Mouse (Mus musculus) kidney, embryonic 14.5 days (tissue): ENCODE data around the gene Lypd5. TPM values are rescaled to one million over a fixed set of nuclear protein-coding genes. Genes with fewer than 3 reads are reported as not detected.

ENCODE experiments used
- ATAC-seq: fragments of 200-750 bp; cut with Nextera tagmentation; 2 replicates; pipeline ENCODE4 v1.8.0; 2017; ENCODE audit warnings: moderate number of reproducible peaks, mild to moderate bottlenecking, moderate TSS enrichment, moderate library complexity; ENCODE audit not compliant: low FRiP score, low TSS enrichment
- H3K27ac ChIP-seq: fragments of 300-500 bp; sonication (generic); 2 replicates; pipeline ENCODE4 v1.5.1; 2014; ENCODE audit warnings: low read depth, mild to moderate bottlenecking, low read length, moderate library complexity, mixed read lengths
- H3K27me3 ChIP-seq: fragments of 300-500 bp; sonication (generic); 2 replicates; pipeline ENCODE4 v1.6.1; 2014; ENCODE audit warnings: mild to moderate bottlenecking, low read length; ENCODE audit not compliant: control insufficient read depth, insufficient read depth
- H3K36me3 ChIP-seq: fragments of 300-500 bp; sonication (generic); 2 replicates; pipeline ENCODE4 v1.6.1; 2014; ENCODE audit warnings: low read length, mixed read lengths; ENCODE audit not compliant: control insufficient read depth, insufficient read depth
- H3K4me1 ChIP-seq: fragments of 300-500 bp; sonication (generic); 2 replicates; pipeline ENCODE4 v1.6.1; 2014; ENCODE audit warnings: low read length, mixed read lengths; ENCODE audit not compliant: control insufficient read depth, insufficient read depth
- H3K4me2 ChIP-seq: fragments of 300-500 bp; sonication (generic); replicated peaks from 2 replicates; pipeline ENCODE4 v1.6.1; 2014; ENCODE audit warnings: low read depth, mild to moderate bottlenecking, low read length
- H3K4me3 ChIP-seq: fragments of 300-500 bp; sonication (generic); 2 replicates; pipeline ENCODE4 v1.5.1; 2014; ENCODE audit warnings: mild to moderate bottlenecking, low read length
- H3K9ac ChIP-seq: fragments of 300-500 bp; sonication (generic); 2 replicates; pipeline ENCODE4 v1.6.1; 2014; ENCODE audit warnings: low read depth, mild to moderate bottlenecking, low read length, moderate library complexity
- H3K9me3 ChIP-seq: fragments of 300-500 bp; sonication (generic); 2 replicates; pipeline ENCODE4 v1.6.1; 2016; ENCODE audit warnings: low read length; ENCODE audit not compliant: control insufficient read depth
- WGBS: fragments of 180-500 bp; shearing (Covaris S2); extraction: QIAGEN DNeasy Blood & Tissue Kit; methylation state at CpG from one replicate; pipeline ENCODE4 v1.1.7; 2014; 5-methylcytosine and 5-hydroxymethylcytosine counted together
- polyA plus RNA-seq: library from polyadenylated mRNA; unstranded; fragments of >200 nt; fragmentation: Nextera tagmentation; extraction: Ambion mirVana; gene quantifications from 2 replicates; pipeline ENCODE4 v1.2.1, GENCODE M21; 2014

Lypd5 gene
- polyA plus RNA-seq, 1 experiment from 2014 or later, result not detected

- Histone ChIP-seq H3K4me2 (no peak overlapping the region; the same call in 1 of the 2 replicates), H3K27me3 (no peaks in the 10 kb centered on the region), H3K9ac (no peak overlapping the region), H3K27ac (no peak overlapping the region), H3K9me3 (no peaks in the 10 kb centered on the region), H3K36me3 (no peaks in the 10 kb centered on the region), H3K4me1 (peaks cover 28% of the 10 kb centered on the region), H3K4me3 (no peak overlapping the region)
- ATAC-seq, result no peak
- 88% methylated on average over 8 of the region's 8 CpGs for WGBS
Observed at GRCm38 (mm10) chr7:24376456-24376855, 27.5 kb downstream of the Lypd5 start.

GRCm38 (mm10) chr7:24377091-24377865 is 28.3 kb downstream of the Lypd5 start:
- WGBS, result 6% methylated on average over 49 of the region's 49 CpGs
- H3K27ac ChIP-seq, result no peak overlapping the region
- H3K9me3 ChIP-seq, result no peaks in the 10 kb centered on the region
- H3K36me3 ChIP-seq, result no peaks in the 10 kb centered on the region
- peak; percentile 61 for ATAC-seq
- peaks cover 28% of the 10 kb centered on the region for H3K4me1 ChIP-seq
- H3K27me3 ChIP-seq, result no peaks in the 10 kb centered on the region
- H3K9ac ChIP-seq, result peak overlapping the region; percentile 51
- peak overlapping the region; percentile 23 for H3K4me3 ChIP-seq
- H3K4me2 ChIP-seq, result peak overlapping the region; percentile 46

GRCm38 (mm10) chr7:24378049-24378701 is 29.2 kb downstream of the Lypd5 start:
- Histone ChIP-seq H3K27me3 (no peaks in the 10 kb centered on the region), H3K27ac (no peak overlapping the region), H3K9ac (no peak overlapping the region), H3K9me3 (no peaks in the 10 kb centered on the region), H3K36me3 (no peaks in the 10 kb centered on the region), H3K4me2 (no peak overlapping the region), H3K4me1 (peaks cover 28% of the 10 kb centered on the region), H3K4me3 (no peak overlapping the region)
- ATAC-seq, result no peak
- 73% methylated on average over 10 of the region's 10 CpGs for WGBS

GRCm38 (mm10) chr7:24379934-24380333 is 30.9 kb downstream of the Lypd5 start:
- ATAC-seq, result 0 out of 2 replicates have a peak, but pooled peaks have one; percentile 19
- Histone ChIP-seq H3K4me3 (no peak overlapping the region), H3K9me3 (no peaks in the 10 kb centered on the region)

GRCm38 (mm10) chr7:24380370-24380769 is 31.4 kb downstream of the Lypd5 start:
- 69% methylated on average over 2 of the region's 2 CpGs for WGBS

More at GRCm38 (mm10) chr7:24379934-24380333, 30.9 kb downstream of the Lypd5 start:
- H3K27me3 ChIP-seq, result no peaks in the 10 kb centered on the region
- H3K4me2 ChIP-seq, result no peak overlapping the region
- H3K9ac ChIP-seq, result no peak overlapping the region
- H3K27ac ChIP-seq, result peak overlapping the region; percentile 19; the same call in 1 of the 2 replicates
- peaks cover 23% of the 10 kb centered on the region for H3K4me1 ChIP-seq
- no peaks in the 10 kb centered on the region for H3K36me3 ChIP-seq
- 13% methylated on average over 7 of the region's 7 CpGs for WGBS

GRCm38 (mm10) chr7:24382730-24383372 is 33.9 kb downstream of the Lypd5 start:
- 81% methylated on average over 16 of the region's 16 CpGs for WGBS
- Histone ChIP-seq H3K27ac (no peak overlapping the region), H3K27me3 (no peaks in the 10 kb centered on the region), H3K36me3 (no peaks in the 10 kb centered on the region), H3K4me1 (peaks cover 12% of the 10 kb centered on the region), H3K9ac (no peak overlapping the region), H3K4me3 (no peak overlapping the region), H3K9me3 (no peaks in the 10 kb centered on the region), H3K4me2 (no peak overlapping the region)
- no peak for ATAC-seq

More at GRCm38 (mm10) chr7:24380370-24380769, 31.4 kb downstream of the Lypd5 start:
- Histone ChIP-seq H3K4me3 (no peak overlapping the region), H3K27me3 (no peaks in the 10 kb centered on the region), H3K9ac (no peak overlapping the region), H3K4me2 (no peak overlapping the region), H3K27ac (peak overlapping the region; percentile 19; the same call in 1 of the 2 replicates), H3K9me3 (no peaks in the 10 kb centered on the region), H3K36me3 (no peaks in the 10 kb centered on the region), H3K4me1 (peaks cover 23% of the 10 kb centered on the region)
- ATAC-seq, result 0 out of 2 replicates have a peak, but pooled peaks have one; percentile 10

GRCm38 (mm10) chr7:24384070-24384469 is 35.1 kb downstream of the Lypd5 start:
- peaks cover 12% of the 10 kb centered on the region for H3K4me1 ChIP-seq
- H3K9ac ChIP-seq, result no peak overlapping the region
- H3K27me3 ChIP-seq, result no peaks in the 10 kb centered on the region
- WGBS, result 54% methylated on average over 6 of the region's 6 CpGs
- ATAC-seq, result no peak
- no peak overlapping the region for H3K4me2 ChIP-seq
- no peaks in the 10 kb centered on the region for H3K36me3 ChIP-seq
- H3K27ac ChIP-seq, result no peak overlapping the region
- no peaks in the 10 kb centered on the region for H3K9me3 ChIP-seq
- H3K4me3 ChIP-seq, result no peak overlapping the region

GRCm38 (mm10) chr7:24384827-24385226 is 35.8 kb downstream of the Lypd5 start:
- H3K4me1 ChIP-seq, result peaks cover 14% of the 10 kb centered on the region
- H3K27me3 ChIP-seq, result no peaks in the 10 kb centered on the region
- no peak overlapping the region for H3K4me3 ChIP-seq
- H3K36me3 ChIP-seq, result no peaks in the 10 kb centered on the region
- ATAC-seq, result no peak
- H3K9me3 ChIP-seq, result no peaks in the 10 kb centered on the region
- no peak overlapping the region for H3K9ac ChIP-seq
- H3K27ac ChIP-seq, result no peak overlapping the region
- H3K4me2 ChIP-seq, result no peak overlapping the region
- WGBS, result 9% methylated on average over 11 of the region's 11 CpGs
